Mouse (Mus musculus) heart, postnatal 14 days (tissue): ENCODE results near the gene Sp2. TPM values are rescaled to one million over a fixed set of nuclear protein-coding genes. Genes with fewer than 3 reads are reported as not detected.

ENCODE experiments used
- DNase-seq, 2 experiments: peaks; one replicate each; pipeline ENCODE4 v3.0.0; 2021 to 2022
- intact Hi-C: fragments of 180-260 bp; cut with DNase I; formaldehyde crosslinking; loops from one replicate; pipeline ENCODE4 v1.15.1; 2025
- total RNA-seq, 2 experiments: library from RNA; stranded (reverse); gene quantifications; 2 replicates each; pipeline ENCODE4 v1.2.3; 2021

Gene Sp2
- total RNA-seq, 2 experiments from 2014 or later: 11.4 to 12.0 TPM

DNA sequence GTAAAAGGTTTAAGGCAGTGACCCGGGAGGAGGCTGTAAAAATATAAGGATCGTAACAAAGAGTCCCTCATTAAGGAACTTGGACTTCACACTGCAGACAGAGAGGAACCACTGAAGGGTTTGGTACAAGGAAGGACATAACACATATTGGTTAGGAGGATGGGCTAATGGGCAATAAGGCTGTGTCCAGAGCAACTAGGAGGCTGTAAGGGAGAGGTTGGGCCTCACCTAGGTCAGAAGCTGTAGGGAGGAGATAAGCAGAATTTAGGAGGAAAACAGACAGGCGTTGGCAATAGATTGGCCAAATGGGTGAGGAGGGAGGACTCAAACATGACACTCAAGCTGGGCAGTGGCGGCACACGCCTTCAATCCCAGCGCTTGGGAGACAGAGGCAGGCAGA is 65.3 kb downstream of the Sp2 start:
- intact Hi-C loops: loop anchor here (1.0 to 2.0 kb wide), 3 partner anchors 21 to 109 kb away; no protein-coding TSS in a partner anchor
- peak in 1 of 2 experiments; percentile 0 for DNase-seq

DNA sequence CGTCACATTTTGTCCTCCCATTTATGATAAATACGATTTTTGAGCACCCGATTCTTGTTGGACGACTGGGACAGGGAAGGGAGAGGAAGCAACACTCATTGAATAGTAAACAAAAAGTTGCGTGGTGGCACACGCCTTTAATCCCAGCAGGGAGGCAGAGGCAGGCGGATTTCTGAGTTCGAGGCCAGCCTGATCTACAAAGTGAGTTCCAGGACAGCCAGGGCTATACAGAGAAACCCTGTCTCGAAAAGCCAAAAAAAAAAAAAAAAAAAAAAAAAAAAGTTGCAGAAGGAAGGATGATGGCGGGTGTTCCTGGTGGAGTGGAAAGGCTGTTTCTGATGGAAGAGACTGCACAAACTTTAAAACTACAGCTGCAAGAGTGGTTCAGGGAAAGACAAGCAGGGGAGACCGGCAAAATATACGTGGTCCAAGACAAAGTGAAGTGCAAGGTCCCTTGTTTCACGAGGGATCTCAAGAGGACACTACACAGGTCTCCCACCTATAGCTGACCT is 65.8 kb downstream of the Sp2 start:
- intact Hi-C loops: loop anchor here (1.0 to 2.0 kb wide), 3 partner anchors 22 to 110 kb away; no protein-coding TSS in a partner anchor
- no peak for DNase-seq

DNA sequence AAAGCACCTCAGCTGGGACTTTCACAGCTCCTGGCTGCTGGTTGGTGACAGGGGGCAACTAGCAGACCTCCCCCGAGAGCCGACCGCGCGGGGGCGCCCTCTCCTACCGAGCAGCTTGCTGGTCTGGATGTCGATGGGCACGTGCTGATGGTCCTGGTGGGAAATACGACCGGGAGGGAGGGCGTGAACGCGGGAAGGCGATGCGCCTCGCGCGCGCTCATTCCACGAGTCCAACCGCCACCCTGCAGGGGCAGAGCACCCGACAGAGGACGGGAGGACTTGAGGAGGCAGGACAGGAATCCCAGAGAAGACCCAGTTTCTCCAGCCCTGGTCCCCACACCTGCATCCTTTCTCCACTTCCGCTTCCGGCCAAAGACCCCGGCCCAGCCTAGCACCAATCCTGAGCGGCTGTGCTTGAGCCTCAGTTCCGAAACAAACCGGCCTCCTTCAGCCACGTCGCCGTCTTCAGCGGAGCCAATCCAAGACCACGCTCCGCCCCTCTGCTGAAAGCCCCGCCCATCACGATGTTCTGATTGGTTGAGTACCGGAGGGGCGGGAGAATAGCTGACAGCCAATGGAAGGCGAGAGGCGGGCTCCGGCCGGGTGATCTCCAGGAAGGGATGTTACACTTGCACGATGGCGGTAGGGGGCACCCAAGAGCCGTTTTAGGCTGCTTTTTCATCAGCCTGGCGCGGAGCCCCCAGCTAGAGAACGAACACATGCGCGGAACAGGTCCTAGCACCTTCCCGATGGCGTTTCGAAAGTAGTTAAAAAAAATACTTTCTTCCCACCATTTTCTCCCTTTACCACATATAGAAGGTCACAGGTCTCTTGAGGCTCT is 66.5 kb downstream of the Sp2 start, which contains the start of gene Cdk5rap3:
Gene Cdk5rap3, minus strand, starts transcription at position 453 of the 841 bp plus-strand sequence.
- peak; percentile 99 for DNase-seq
- intact Hi-C loops: loop anchor here (2.0 kb wide), 2 partner anchors 23 to 111 kb away; no protein-coding TSS in a partner anchor

GRCm38 (mm10) chr11:96912682-96913081 is 70.1 kb downstream of the Sp2 start:
- no peak for DNase-seq
- intact Hi-C loops: loop anchor here (5.0 kb wide), 1 partner anchor 135 kb away; the partner anchor contains the start of gene Snx11

DNA sequence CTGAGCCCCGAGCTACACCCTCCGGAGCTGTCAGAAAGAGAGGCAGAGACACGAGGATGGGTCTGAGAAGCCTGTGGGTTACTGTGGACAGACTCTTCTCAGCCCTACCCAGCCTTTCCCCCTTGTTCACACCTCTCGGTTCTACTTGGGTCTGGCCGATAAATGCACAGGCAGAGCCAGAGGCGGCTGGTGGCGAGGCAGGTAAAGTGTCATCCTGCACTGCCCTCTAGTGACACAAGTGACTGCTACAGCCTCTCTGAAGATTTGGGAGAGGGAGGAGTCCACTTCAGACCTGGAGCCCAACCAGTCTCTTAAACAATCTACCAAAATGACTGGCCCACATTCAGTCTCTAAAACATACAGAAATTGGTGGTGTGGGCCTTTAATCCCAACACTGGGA is 72.8 kb downstream of the Sp2 start:
- DNase-seq: peak; percentile 78 to 88
- intact Hi-C loops: loop anchor here (5.0 kb wide), 1 partner anchor 133 kb away; the partner anchor contains the start of gene Snx11

GRCm38 (mm10) chr11:96908594-96908993 is 74.2 kb downstream of the Sp2 start:
- DNase-seq: no peak
- intact Hi-C loops: loop anchor here (5.0 kb wide), 1 partner anchor 146 kb away; no protein-coding TSS in a partner anchor

- intact Hi-C loops: loop anchor here (5.0 kb wide), 1 partner anchor 144 kb away; no protein-coding TSS in a partner anchor
- DNase-seq: peak; percentile 45 to 53
Observed at GRCm38 (mm10) chr11:96906431-96907161, 76.2 kb downstream of the Sp2 start.

Other genes starting within 250 kb of the Sp2 start
- gene Snx11, start 205.4 kb downstream of the Sp2 start, total RNA-seq: 10 to 100 TPM; 12.4 to 13.7 TPM
- gene Cbx1, start 193.8 kb downstream of the Sp2 start, total RNA-seq: 10 to 100 TPM; 36.4 to 46.8 TPM
- gene Nfe2l1, start 153.0 kb downstream of the Sp2 start, total RNA-seq: 100 to 1,000 TPM; 346 to 358 TPM
- gene Copz2, start 133.1 kb downstream of the Sp2 start, total RNA-seq: 10 to 100 TPM; 34.6 to 35.8 TPM
- gene Cdk5rap3, start 66.5 kb downstream of the Sp2 start, total RNA-seq: 10 to 100 TPM; 22.3 to 23.3 TPM
- 1 to 10 TPM in 1 of 2 experiments, under 1 TPM in 1; 0.88 to 1.8 TPM for gene Prr15l, start 54.9 kb downstream of the Sp2 start, total RNA-seq
- gene Pnpo, start 39.0 kb downstream of the Sp2 start, total RNA-seq: 10 to 100 TPM; 14.1 to 15.0 TPM
- gene Sp6, start 30.4 kb upstream of the Sp2 start, total RNA-seq: under 1 TPM; 0.07 to 0.12 TPM
- gene Scrn2, start 47.0 kb upstream of the Sp2 start, total RNA-seq: 10 to 100 TPM; 10.2 to 11.6 TPM
- gene Lrrc46, start 58.4 kb upstream of the Sp2 start, total RNA-seq: under 1 TPM; 0.27 to 0.69 TPM
- gene Mrpl10, start 58.6 kb upstream of the Sp2 start, total RNA-seq: 10 to 100 TPM; 79.9 to 88.0 TPM
- 1 to 10 TPM; 4.6 to 4.9 TPM for gene Osbpl7, start 67.7 kb upstream of the Sp2 start, total RNA-seq
- under 1 TPM in 1 of 2 experiments, not detected in 1; 0.12 TPM for gene Tbx21, start 132.4 kb upstream of the Sp2 start, total RNA-seq
- gene Tbkbp1, start 168.5 kb upstream of the Sp2 start, total RNA-seq: 10 to 100 TPM; 13.4 to 15.8 TPM
- 10 to 100 TPM; 86.3 to 94.8 TPM for gene Kpnb1, start 204.9 kb upstream of the Sp2 start, total RNA-seq